Mouse (Mus musculus): ENCODE measurements around the gene Ttll8.

Ttll8 gene

GRCm38 (mm10) chr15:88844966-88845365 is 109.3 kb downstream of the Ttll8 start:
- in situ Hi-C loops (cut with MboI; ENCODE audit: unreplicated experiment in 2 of 2), result loop anchor here (25.0 kb wide), 1 partner anchor 367 kb away; the partner anchor contains the start of gene Ppp6r2 (in 2 of the 2)

GRCm38 (mm10) chr15:88843486-88844097 is 110.6 kb downstream of the Ttll8 start:
- in situ Hi-C loops (cut with MboI; ENCODE audit: unreplicated experiment in 2 of 2), result loop anchor here (25.0 kb wide), 1 partner anchor 369 kb away; the partner anchor contains the start of gene Ppp6r2 (in 2 of the 2)

DNA sequence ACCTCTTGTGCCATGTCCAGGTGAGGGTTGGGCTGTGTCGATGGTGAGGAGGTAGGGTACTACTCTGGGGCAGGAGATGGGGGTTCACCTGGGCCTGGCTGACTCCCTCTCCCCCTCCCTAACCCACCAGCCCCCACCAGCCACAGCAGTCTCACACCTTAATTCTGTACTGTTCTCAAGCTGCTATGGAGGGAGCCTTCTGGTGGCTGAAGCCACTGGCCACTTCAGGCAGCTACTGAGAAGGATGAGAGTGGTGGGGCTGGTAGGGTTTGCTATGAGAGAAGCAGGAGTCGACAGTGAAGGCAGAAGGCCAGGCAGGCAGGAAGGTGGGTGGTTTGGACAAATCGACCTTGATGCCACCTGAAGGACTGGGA is 111.9 kb downstream of the Ttll8 start:
- in situ Hi-C loops (cut with MboI; ENCODE audit: unreplicated experiment in 2 of 2), result loop anchor here (25.0 kb wide), 1 partner anchor 370 kb away; the partner anchor contains the start of gene Ppp6r2 (in 2 of the 2)

GRCm38 (mm10) chr15:88841580-88842299 is 112.5 kb downstream of the Ttll8 start:
- in situ Hi-C loops (cut with MboI; ENCODE audit: unreplicated experiment in 2 of 2), result loop anchor here (25.0 kb wide), 1 partner anchor 371 kb away; the partner anchor contains the start of gene Ppp6r2 (in 2 of the 2)

DNA sequence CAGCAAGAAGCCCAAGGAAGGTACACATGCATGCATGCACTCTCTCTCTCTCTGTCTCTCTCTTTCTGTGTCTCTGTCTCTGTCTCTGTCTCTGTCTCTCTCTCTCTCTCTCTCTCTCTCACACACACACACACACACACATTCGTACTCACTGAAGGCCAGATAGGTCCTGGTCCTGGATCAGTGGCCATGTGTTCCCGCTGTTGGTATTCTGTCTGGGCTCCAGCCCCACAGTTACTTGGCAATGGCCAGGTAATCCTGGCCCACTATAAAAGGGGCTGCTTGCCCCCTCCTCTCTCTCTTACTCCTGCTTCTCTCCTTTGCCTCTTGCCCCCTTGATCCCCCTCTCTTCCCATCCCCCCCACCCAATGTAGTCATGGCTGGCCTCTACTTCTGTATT is 113.1 kb downstream of the Ttll8 start:
- in situ Hi-C loops (cut with MboI; ENCODE audit: unreplicated experiment in 2 of 2), result loop anchor here (25.0 kb wide), 1 partner anchor 371 kb away; the partner anchor contains the start of gene Ppp6r2 (in 2 of the 2)

All from v-Abl transformed pro-B cells (cell line).